Mouse (Mus musculus) neural tube, embryonic 11.5 days (tissue): ENCODE results near the gene Gm42906. TPM values are rescaled to one million over a fixed set of nuclear protein-coding genes. Genes with fewer than 3 reads are reported as not detected.

Source experiments
- polyA plus RNA-seq: library from polyadenylated mRNA; unstranded; fragments of >200 nt; fragmentation: Nextera tagmentation; extraction: Ambion mirVana; gene quantifications from 2 replicates; pipeline ENCODE4 v1.2.1, GENCODE M21; 2014

The Gm42906 gene
- polyA plus RNA-seq, 1 experiment from 2014 or later = not detected

Other genes with a start within 250 kb of the Gm42906 start
- 7.5 TPM in 2 replicates for gene Stard13, start 194.3 kb downstream of the Gm42906 start, polyA plus RNA-seq
- 0.09 TPM in 1 of 2 replicates, not detected in the other for gene Vmn2r18, start 177.9 kb upstream of the Gm42906 start, polyA plus RNA-seq
- 118 and 121 TPM in 2 replicates for gene Rfc3, start 223.1 kb upstream of the Gm42906 start, polyA plus RNA-seq